Mouse (Mus musculus): ENCODE results near the gene Kncn. TPM values are rescaled to one million over a fixed set of nuclear protein-coding genes. Genes with fewer than 3 reads are reported as not detected.
A peak's percentile ranks its signal among the peaks of the same experiment; 100 is the strongest.

The Kncn gene
- total RNA-seq, 2 experiments from 2014 or later, result not detected

GRCm38 (mm10) chr4:115937061-115937976 is 53.1 kb downstream of the Kncn start:
- DNase-seq, result peak in 1 of 2 experiments; percentile 6

GRCm38 (mm10) chr4:115938276-115939160 is 54.3 kb downstream of the Kncn start:
- peak in 1 of 2 experiments; percentile 48 for DNase-seq

Other genes with a start within 250 kb of the Kncn start
- gene Cyp4b1, start 236.7 kb upstream of the Kncn start, total RNA-seq (2021), result 10 to 100 TPM; 29.4 to 33.2 TPM
- 10 to 100 TPM; 38.8 to 43.8 TPM for gene Efcab14, start 146.7 kb upstream of the Kncn start, total RNA-seq (2021)
- 1 to 10 TPM in 1 of 2 experiments, under 1 TPM in 1; 0.45 to 1.9 TPM for gene Tex38, start 103.4 kb upstream of the Kncn start, total RNA-seq (2021)
- gene Atpaf1, start 99.6 kb upstream of the Kncn start, total RNA-seq (2021), result 100 to 1,000 TPM; 105 to 129 TPM
- 1 to 10 TPM; 5.0 to 5.3 TPM for gene Mob3c, start 56.3 kb upstream of the Kncn start, total RNA-seq (2021)
- gene Mknk1, start 45.2 kb upstream of the Kncn start, total RNA-seq (2021), result 10 to 100 TPM; 20.6 to 22.0 TPM
- gene 6430628N08Rik, start 6.3 kb downstream of the Kncn start, total RNA-seq (2021), result not detected
- gene Dmbx1, start 55.5 kb downstream of the Kncn start, total RNA-seq (2021), result not detected
- gene Faah, start 133.5 kb downstream of the Kncn start, total RNA-seq (2021), result 1 to 10 TPM in 1 of 2 experiments, not detected in 1; 1.0 TPM
- gene Nsun4, start 169.5 kb downstream of the Kncn start, total RNA-seq (2021), result 10 to 100 TPM; 29.1 to 29.5 TPM
- gene Uqcrh, start 190.7 kb downstream of the Kncn start, total RNA-seq (2021), result 1,000 to 10,000 TPM; 1,939 to 2,067 TPM
- gene Lrrc41, start 190.9 kb downstream of the Kncn start, total RNA-seq (2021), result 10 to 100 TPM; 25.3 to 26.2 TPM
- under 1 TPM; 0.10 to 0.26 TPM for gene Rad54l, start 239.3 kb downstream of the Kncn start, total RNA-seq (2021)
- 10 to 100 TPM; 56.8 to 57.5 TPM for gene Pomgnt1, start 239.4 kb downstream of the Kncn start, total RNA-seq (2021)

All from heart, adult 18-20 months (tissue).